Mouse (Mus musculus): ENCODE measurements around the gene Lca5l.

DNA sequence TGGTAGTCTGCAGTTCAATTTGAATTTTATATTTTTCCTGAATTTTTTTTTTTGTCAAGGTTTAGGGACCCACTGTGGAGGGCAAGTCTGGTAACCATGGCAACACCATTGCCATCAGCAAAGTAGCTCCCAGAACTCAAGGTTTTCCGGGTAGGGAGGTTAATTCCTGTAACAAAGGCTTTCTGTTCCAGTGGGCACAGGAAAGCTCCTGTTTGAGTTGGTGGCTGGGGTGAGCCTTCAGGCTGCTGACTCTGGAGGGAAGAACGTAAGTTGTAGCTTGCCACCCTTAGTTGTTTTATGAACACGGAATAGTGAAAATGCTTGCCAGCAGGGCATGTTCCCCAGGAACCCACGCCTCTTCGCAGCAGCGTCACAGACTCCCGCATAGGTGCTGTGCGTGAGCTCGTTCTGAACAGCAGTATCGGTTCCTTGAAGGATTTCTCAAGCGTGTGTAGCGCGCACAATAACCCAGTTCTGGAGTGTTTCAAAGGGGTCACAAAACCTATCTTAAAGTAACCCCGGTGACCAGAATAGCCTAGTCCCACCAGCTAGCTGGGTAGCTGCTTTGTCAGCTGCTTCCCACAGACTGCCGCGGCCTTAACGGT lies 43.4 kb upstream of the Lca5l start, which contains the start of gene B3galt5:
- no peak for TF ChIP-seq CTCF (conservative IDR thresholded peaks at IDR 0.05; ENCODE audit: low read length)
- TF ChIP-seq NANOG (IDR thresholded peaks at IDR 0.05; ENCODE audit: borderline replicate concordance, low read length) = no peak

Data from E14TG2a.4 (cell line).